Mouse (Mus musculus): ENCODE data around the gene Sidt1. TPM values are rescaled to one million over a fixed set of nuclear protein-coding genes. Genes with fewer than 3 reads are reported as not detected.

Gene Sidt1
- polyA plus RNA-seq, 1 experiment from 2014 or later, result 0.29 TPM

GRCm38 (mm10) chr16:44331995-44332860, 768 bp downstream of the Sidt1 start:
- H3K27ac ChIP-seq (replicated peaks), result peak overlapping the region; percentile 59
- WGBS, result 1% methylated on average over 60 of the region's 60 CpGs
- peaks cover 2% of the 10 kb centered on the region; the same call in 1 of the 2 replicates for H3K9me3 ChIP-seq
- peaks cover 52% of the 10 kb centered on the region for H3K27me3 ChIP-seq (replicated peaks; ENCODE audit: low read depth, poor library complexity, severe bottlenecking)
- H3K36me3 ChIP-seq (replicated peaks), result no peaks in the 10 kb centered on the region
- peaks cover 21% of the 10 kb centered on the region for H3K4me1 ChIP-seq
- H3K4me3 ChIP-seq, result peak overlapping the region; percentile 79
- peak; percentile 65 for DNase-seq (ENCODE audit: low spot score)

GRCm38 (mm10) chr16:44331671-44331994, 1.4 kb downstream of the Sidt1 start:
- Histone ChIP-seq H3K36me3 (replicated peaks) (no peaks in the 10 kb centered on the region), H3K9me3 (peaks cover 2% of the 10 kb centered on the region; the same call in 1 of the 2 replicates), H3K27me3 (replicated peaks; ENCODE audit: low read depth, poor library complexity, severe bottlenecking) (peaks cover 52% of the 10 kb centered on the region), H3K27ac (replicated peaks) (no peak overlapping the region; the same call in 1 of the 2 replicates), H3K4me1 (peaks cover 21% of the 10 kb centered on the region), H3K4me3 (peak overlapping the region; percentile 79)
- WGBS, result 11% methylated on average over 6 of the region's 6 CpGs
- DNase-seq (ENCODE audit: low spot score), result no peak

GRCm38 (mm10) chr16:44331154-44331553, 1.8 kb downstream of the Sidt1 start:
- Histone ChIP-seq H3K27ac (replicated peaks) (no peak overlapping the region), H3K27me3 (replicated peaks; ENCODE audit: low read depth, poor library complexity, severe bottlenecking) (peaks cover 52% of the 10 kb centered on the region)
- 15% methylated on average over 9 of the region's 9 CpGs for WGBS

DNA sequence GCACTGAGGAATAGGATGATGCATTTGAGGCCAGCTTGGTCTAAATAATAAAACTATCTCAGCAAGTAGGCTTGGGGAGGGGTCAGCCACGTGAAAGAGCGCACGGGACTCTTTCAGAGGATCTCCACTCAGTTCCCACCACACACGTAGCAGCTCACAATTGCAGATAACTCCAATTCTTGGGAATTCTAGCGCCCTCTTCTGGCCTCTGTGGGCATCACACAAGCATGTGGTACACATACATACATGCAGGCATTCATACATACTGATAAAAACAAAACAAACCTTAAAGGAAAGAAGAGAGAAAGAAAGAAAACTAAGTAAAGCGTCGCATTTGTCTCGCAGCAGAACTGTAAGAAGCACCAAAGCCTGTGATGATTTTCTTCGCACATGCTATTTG, 2.3 kb downstream of the Sidt1 start:
- 78% methylated on average over 9 of the region's 9 CpGs for WGBS
- Histone ChIP-seq H3K36me3 (replicated peaks) (no peaks in the 10 kb centered on the region), H3K4me3 (no peak overlapping the region), H3K4me1 (peaks cover 21% of the 10 kb centered on the region), H3K27ac (replicated peaks) (no peak overlapping the region), H3K27me3 (replicated peaks; ENCODE audit: low read depth, poor library complexity, severe bottlenecking) (peaks cover 52% of the 10 kb centered on the region), H3K9me3 (peaks cover 2% of the 10 kb centered on the region; the same call in 1 of the 2 replicates)
- DNase-seq (ENCODE audit: low spot score), result no peak

More at GRCm38 (mm10) chr16:44331154-44331553, 1.8 kb downstream of the Sidt1 start:
- H3K9me3 ChIP-seq, result peaks cover 2% of the 10 kb centered on the region; the same call in 1 of the 2 replicates
- no peak overlapping the region for H3K4me3 ChIP-seq
- peaks cover 21% of the 10 kb centered on the region for H3K4me1 ChIP-seq
- DNase-seq (ENCODE audit: low spot score), result peak; percentile 37
- no peaks in the 10 kb centered on the region for H3K36me3 ChIP-seq (replicated peaks)

- 49% methylated on average over 4 of the region's 4 CpGs for WGBS
These were observed 4.4 kb downstream of the Sidt1 start for GRCm38 (mm10) chr16:44328644-44329043.

DNA sequence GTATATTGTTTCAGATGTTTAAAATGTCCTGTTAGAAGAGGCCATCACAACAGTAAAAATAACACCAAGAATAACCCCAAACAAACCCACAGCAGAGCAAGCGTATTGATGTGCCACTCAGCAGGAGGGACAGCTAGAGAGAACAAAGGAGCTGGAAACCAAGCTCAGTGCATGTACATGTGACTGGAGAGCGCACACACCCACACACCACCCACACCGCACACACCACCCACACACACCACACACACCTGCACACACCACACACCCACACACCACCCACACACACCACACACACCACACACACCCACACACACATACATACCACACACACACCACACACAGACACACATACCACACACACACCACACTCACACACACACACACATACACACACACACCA, 12.8 kb downstream of the Sidt1 start:
- H3K4me1 ChIP-seq, result no peaks in the 10 kb centered on the region
- 77% methylated on average over 3 of the region's 3 CpGs for WGBS
- no peak overlapping the region for H3K4me3 ChIP-seq
- no peak for DNase-seq (ENCODE audit: low spot score)
- no peak overlapping the region for H3K27ac ChIP-seq (replicated peaks)
- no peaks in the 10 kb centered on the region for H3K9me3 ChIP-seq
- no peaks in the 10 kb centered on the region for H3K27me3 ChIP-seq (replicated peaks; ENCODE audit: low read depth, poor library complexity, severe bottlenecking)
- H3K36me3 ChIP-seq (replicated peaks), result no peaks in the 10 kb centered on the region

More at GRCm38 (mm10) chr16:44328644-44329043, 4.4 kb downstream of the Sidt1 start:
- H3K4me3 ChIP-seq, result no peak overlapping the region
- H3K36me3 ChIP-seq (replicated peaks), result no peaks in the 10 kb centered on the region
- H3K9me3 ChIP-seq, result peaks cover 2% of the 10 kb centered on the region; the same call in 1 of the 2 replicates
- no peak for DNase-seq (ENCODE audit: low spot score)
- no peak overlapping the region for H3K27ac ChIP-seq (replicated peaks)
- peaks cover 33% of the 10 kb centered on the region for H3K27me3 ChIP-seq (replicated peaks; ENCODE audit: low read depth, poor library complexity, severe bottlenecking)
- H3K4me1 ChIP-seq, result peaks cover 21% of the 10 kb centered on the region

DNA sequence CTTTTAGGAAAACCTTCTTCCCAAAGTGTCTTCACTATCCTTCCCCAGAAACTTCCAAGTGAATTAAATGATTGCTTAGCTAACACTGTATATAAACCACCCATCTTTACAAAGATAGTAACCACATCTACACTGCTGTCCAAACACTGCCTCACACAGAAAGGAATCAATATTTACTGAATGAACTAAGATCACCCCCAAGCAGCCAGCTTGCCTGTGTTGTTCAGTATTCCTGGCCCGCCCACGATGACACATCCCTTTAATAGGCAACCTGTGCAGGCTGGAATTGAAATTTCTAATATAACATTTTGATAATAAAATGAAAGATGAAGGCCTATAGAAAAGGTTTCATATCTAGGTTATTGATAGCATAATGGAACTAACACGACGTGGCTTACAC, 16.6 kb downstream of the Sidt1 start:
- DNase-seq (ENCODE audit: low spot score), result no peak
- H3K27me3 ChIP-seq (replicated peaks; ENCODE audit: low read depth, poor library complexity, severe bottlenecking), result no peaks in the 10 kb centered on the region
- H3K27ac ChIP-seq (replicated peaks), result no peak overlapping the region
- H3K4me1 ChIP-seq, result no peaks in the 10 kb centered on the region
- no peak overlapping the region for H3K4me3 ChIP-seq
- H3K9me3 ChIP-seq, result no peaks in the 10 kb centered on the region
- 90% methylated on average over 4 of the region's 4 CpGs for WGBS
- H3K36me3 ChIP-seq (replicated peaks), result no peaks in the 10 kb centered on the region

- no peak for DNase-seq (ENCODE audit: low spot score)
- no peak overlapping the region for H3K27ac ChIP-seq (replicated peaks)
These were observed 19.6 kb downstream of the Sidt1 start for GRCm38 (mm10) chr16:44313422-44313821.

GRCm38 (mm10) chr16:44305606-44306005, 27.4 kb downstream of the Sidt1 start:
- 65% methylated on average over 3 of the region's 3 CpGs for WGBS
- no peaks in the 10 kb centered on the region for H3K4me1 ChIP-seq
- H3K4me3 ChIP-seq, result no peak overlapping the region
- no peaks in the 10 kb centered on the region for H3K36me3 ChIP-seq (replicated peaks)
- no peak overlapping the region for H3K27ac ChIP-seq (replicated peaks)
- no peak for DNase-seq (ENCODE audit: low spot score)
- H3K27me3 ChIP-seq (replicated peaks; ENCODE audit: low read depth, poor library complexity, severe bottlenecking), result no peaks in the 10 kb centered on the region
- no peaks in the 10 kb centered on the region for H3K9me3 ChIP-seq

More at GRCm38 (mm10) chr16:44313422-44313821, 19.6 kb downstream of the Sidt1 start:
- 89% methylated on average over 4 of the region's 4 CpGs for WGBS
- H3K4me3 ChIP-seq, result no peak overlapping the region
- no peaks in the 10 kb centered on the region for H3K36me3 ChIP-seq (replicated peaks)
- no peaks in the 10 kb centered on the region for H3K4me1 ChIP-seq
- no peaks in the 10 kb centered on the region for H3K9me3 ChIP-seq
- H3K27me3 ChIP-seq (replicated peaks; ENCODE audit: low read depth, poor library complexity, severe bottlenecking), result no peaks in the 10 kb centered on the region

DNA sequence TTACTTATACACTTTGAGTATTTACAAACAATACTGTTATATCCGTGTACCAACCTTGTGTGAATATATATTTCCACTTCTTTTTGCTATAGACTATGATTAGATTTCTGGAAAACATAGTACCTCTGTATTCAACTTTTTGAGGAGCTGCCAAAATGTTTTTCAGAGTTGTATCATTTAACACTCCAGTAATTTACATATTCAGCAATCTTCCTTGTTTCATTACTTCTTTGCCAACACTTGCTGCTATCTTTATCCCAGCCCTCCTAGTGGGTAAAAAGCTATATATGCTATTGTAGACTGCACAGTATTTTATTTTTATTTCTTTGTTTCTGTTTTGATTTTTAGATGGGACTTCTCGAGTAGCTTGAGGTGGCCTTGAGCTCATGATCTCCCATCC, 29.2 kb downstream of the Sidt1 start:
- Histone ChIP-seq H3K4me3 (no peak overlapping the region), H3K27ac (replicated peaks) (no peak overlapping the region), H3K9me3 (no peaks in the 10 kb centered on the region), H3K4me1 (no peaks in the 10 kb centered on the region), H3K27me3 (replicated peaks; ENCODE audit: low read depth, poor library complexity, severe bottlenecking) (no peaks in the 10 kb centered on the region), H3K36me3 (replicated peaks) (no peaks in the 10 kb centered on the region)
- WGBS, result 78% methylated on average over 2 of the region's 2 CpGs
- DNase-seq (ENCODE audit: low spot score), result no peak

DNA sequence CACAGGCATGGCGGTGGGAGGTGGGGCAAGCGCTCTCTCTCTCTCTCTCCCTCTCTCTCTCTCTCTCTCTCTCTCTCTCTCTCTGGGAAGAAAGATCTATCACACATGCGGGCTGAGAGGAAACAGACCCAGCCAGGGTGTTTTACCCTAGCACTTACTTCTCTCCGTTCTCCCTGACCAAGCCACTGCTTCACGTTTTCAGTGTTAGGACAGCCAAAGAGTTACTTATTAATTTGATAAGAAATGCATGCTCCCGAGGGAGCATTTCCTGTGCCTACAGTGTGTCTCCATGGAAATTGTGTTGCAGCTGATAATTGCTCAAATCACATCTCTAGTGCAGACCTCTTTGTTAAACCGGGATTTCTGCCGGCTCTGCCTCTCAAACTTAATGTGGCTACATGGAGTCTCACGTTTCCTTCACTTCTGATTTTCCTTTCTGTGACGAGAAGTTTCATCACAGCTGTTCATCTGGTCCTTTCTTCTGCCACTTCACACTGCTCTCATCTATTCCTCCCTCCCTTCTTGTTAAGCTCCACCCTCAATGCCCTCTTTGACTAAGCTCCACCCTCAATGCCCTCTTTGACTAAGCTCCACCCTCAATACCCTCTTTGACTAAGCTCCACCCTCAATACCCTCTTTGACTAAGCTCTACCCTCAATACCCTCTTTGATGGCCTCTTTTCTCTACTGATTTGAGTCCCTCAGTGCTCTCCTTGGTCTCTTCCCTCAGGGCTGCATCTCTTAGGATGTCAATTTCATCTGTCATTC, 30.7 kb downstream of the Sidt1 start:
- 60% methylated on average over 10 of the region's 10 CpGs for WGBS
- no peak overlapping the region for H3K27ac ChIP-seq (replicated peaks)
- no peaks in the 10 kb centered on the region for H3K9me3 ChIP-seq

GRCm38 (mm10) chr16:44299438-44300093, 33.4 kb downstream of the Sidt1 start:
- no peaks in the 10 kb centered on the region for H3K36me3 ChIP-seq (replicated peaks)
- no peaks in the 10 kb centered on the region for H3K9me3 ChIP-seq
- no peak for DNase-seq (ENCODE audit: low spot score)
- H3K27ac ChIP-seq (replicated peaks), result no peak overlapping the region
- H3K4me3 ChIP-seq, result no peak overlapping the region
- no peaks in the 10 kb centered on the region for H3K27me3 ChIP-seq (replicated peaks; ENCODE audit: low read depth, poor library complexity, severe bottlenecking)
- no peaks in the 10 kb centered on the region for H3K4me1 ChIP-seq
- 78% methylated on average over 20 of the region's 20 CpGs for WGBS

More for the DNA sequence above, 30.7 kb downstream of the Sidt1 start:
- Histone ChIP-seq H3K36me3 (replicated peaks) (no peaks in the 10 kb centered on the region), H3K27me3 (replicated peaks; ENCODE audit: low read depth, poor library complexity, severe bottlenecking) (no peaks in the 10 kb centered on the region), H3K4me3 (no peak overlapping the region), H3K4me1 (no peaks in the 10 kb centered on the region)
- DNase-seq (ENCODE audit: low spot score), result no peak
